Mouse (Mus musculus): ENCODE data around the gene BC030870. TPM values are rescaled to one million over a fixed set of nuclear protein-coding genes. Genes with fewer than 3 reads are reported as not detected.
A peak's percentile ranks its signal among the peaks of the same experiment; 100 is the strongest.

The BC030870 gene
- polyA plus RNA-seq, 1 experiment from 2014 or later, result 5.8 TPM

DNA sequence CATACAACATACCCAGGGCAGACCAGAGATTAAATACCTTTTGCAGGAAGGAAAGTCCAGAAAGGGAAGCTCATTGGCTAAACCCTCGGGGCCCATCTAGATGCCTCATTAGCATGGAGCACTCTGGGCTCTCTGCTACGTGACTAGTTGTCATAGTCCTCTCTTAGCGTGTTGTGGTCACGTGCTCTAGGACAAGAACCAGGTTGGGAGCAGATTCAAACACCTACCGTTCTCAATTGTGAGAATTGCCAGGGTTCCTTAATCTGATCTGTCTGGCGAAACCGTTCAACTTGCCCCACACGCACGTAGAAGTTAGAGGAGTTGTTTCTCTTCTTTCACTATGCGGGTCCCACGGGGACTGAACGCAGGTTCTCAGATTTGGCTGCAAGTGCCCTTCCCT is 41.2 kb downstream of the BC030870 start:
- no peaks in the 10 kb centered on the region for H3K27me3 ChIP-seq (replicated peaks; ENCODE audit: insufficient read depth, low read length)
- H3K9ac ChIP-seq (replicated peaks; ENCODE audit: low read depth), result no peak overlapping the region
- no peak overlapping the region for H3K4me2 ChIP-seq (replicated peaks; ENCODE audit: low read depth, low read length)
- no peak for TF ChIP-seq CTCF (IDR thresholded peaks at IDR 0.05)
- no peak for TF ChIP-seq EP300 (IDR thresholded peaks at IDR 0.05)
- 87% methylated on average over 12 of the region's 12 CpGs for WGBS
- no peak overlapping the region for H3K27ac ChIP-seq (ENCODE audit: low read length)
- H3K36me3 ChIP-seq (ENCODE audit: insufficient read depth, low read length), result no peaks in the 10 kb centered on the region
- DNase-seq (ENCODE audit: low spot score) (no peak), ATAC-seq (no peak)
- no peaks in the 10 kb centered on the region for H3K4me1 ChIP-seq (ENCODE audit: insufficient read depth, low read depth, low read length)
- no peaks in the 10 kb centered on the region for H3K9me3 ChIP-seq (ENCODE audit: low read length)
- H3K4me3 ChIP-seq (ENCODE audit: low read depth, low read length), result no peak overlapping the region

DNA sequence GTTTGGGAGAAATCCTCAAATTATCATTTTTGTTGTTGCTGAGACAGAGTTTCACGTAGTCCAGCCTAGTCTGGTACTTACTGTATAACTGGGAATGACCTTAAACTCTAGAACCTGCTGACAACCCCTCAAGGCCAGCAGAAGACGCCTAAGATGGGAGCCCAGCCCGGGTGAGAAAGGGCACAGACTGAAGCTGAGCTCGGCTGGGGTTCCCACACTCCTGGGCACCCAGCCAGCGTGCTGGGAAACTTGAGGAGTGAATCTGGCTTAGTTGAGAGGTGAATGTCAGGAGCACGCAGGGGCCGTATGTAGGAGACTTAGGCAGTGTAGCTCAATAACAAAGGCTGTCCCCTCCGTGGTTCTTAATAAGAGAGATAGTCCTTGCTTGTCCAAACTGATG is 41.7 kb downstream of the BC030870 start:
- Histone ChIP-seq H3K9me3 (ENCODE audit: low read length) (no peaks in the 10 kb centered on the region), H3K4me3 (ENCODE audit: low read depth, low read length) (no peak overlapping the region), H3K27me3 (replicated peaks; ENCODE audit: insufficient read depth, low read length) (no peaks in the 10 kb centered on the region), H3K4me1 (ENCODE audit: insufficient read depth, low read depth, low read length) (no peaks in the 10 kb centered on the region), H3K27ac (ENCODE audit: low read length) (no peak overlapping the region), H3K9ac (replicated peaks; ENCODE audit: low read depth) (no peak overlapping the region), H3K36me3 (ENCODE audit: insufficient read depth, low read length) (no peaks in the 10 kb centered on the region), H3K4me2 (replicated peaks; ENCODE audit: low read depth, low read length) (no peak overlapping the region)
- no peak for TF ChIP-seq EP300 (IDR thresholded peaks at IDR 0.05)
- TF ChIP-seq CTCF (IDR thresholded peaks at IDR 0.05), result no peak
- DNase-seq (ENCODE audit: low spot score) (no peak), ATAC-seq (no peak)
- 58% methylated on average over 8 of the region's 8 CpGs for WGBS

GRCm38 (mm10) chr8:65085680-65086079 is 43.7 kb downstream of the BC030870 start:
- no peaks in the 10 kb centered on the region for H3K9me3 ChIP-seq (ENCODE audit: low read length)
- H3K27me3 ChIP-seq (replicated peaks; ENCODE audit: insufficient read depth, low read length), result no peaks in the 10 kb centered on the region
- no peak overlapping the region for H3K27ac ChIP-seq (ENCODE audit: low read length)
- no peaks in the 10 kb centered on the region for H3K4me1 ChIP-seq (ENCODE audit: insufficient read depth, low read depth, low read length)
- H3K4me2 ChIP-seq (replicated peaks; ENCODE audit: low read depth, low read length), result no peak overlapping the region
- TF ChIP-seq CTCF (IDR thresholded peaks at IDR 0.05), result peak; percentile 24; the same call in 1 of the 2 replicates
- TF ChIP-seq EP300 (IDR thresholded peaks at IDR 0.05), result no peak
- ATAC-seq (no peak), DNase-seq (ENCODE audit: low spot score) (no peak)
- no peaks in the 10 kb centered on the region for H3K36me3 ChIP-seq (ENCODE audit: insufficient read depth, low read length)
- no peak overlapping the region for H3K9ac ChIP-seq (replicated peaks; ENCODE audit: low read depth)
- 76% methylated on average over 2 of the region's 2 CpGs for WGBS
- H3K4me3 ChIP-seq (ENCODE audit: low read depth, low read length), result no peak overlapping the region

DNA sequence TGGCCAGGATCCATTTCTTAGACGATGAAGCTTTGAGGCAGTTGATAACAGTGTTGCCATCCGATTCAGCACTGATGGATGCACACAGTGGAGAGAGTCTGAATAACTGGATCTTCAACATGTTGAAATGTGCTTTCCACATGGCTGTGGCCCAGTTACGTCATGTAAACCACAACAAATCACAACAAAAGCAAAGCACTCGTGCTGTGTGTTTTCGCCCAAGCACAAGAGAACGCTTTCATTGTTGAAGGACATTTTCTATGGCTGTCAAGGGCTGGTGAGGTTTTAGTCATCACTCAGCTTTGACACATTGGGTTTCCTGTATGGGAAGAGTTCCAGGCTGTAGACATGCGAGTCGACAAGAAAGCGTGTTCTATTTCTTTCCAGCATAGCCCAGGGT is 48.6 kb downstream of the BC030870 start:
- Histone ChIP-seq H3K36me3 (ENCODE audit: insufficient read depth, low read length) (no peaks in the 10 kb centered on the region), H3K9ac (replicated peaks; ENCODE audit: low read depth) (no peak overlapping the region), H3K4me1 (ENCODE audit: insufficient read depth, low read depth, low read length) (no peaks in the 10 kb centered on the region), H3K4me3 (ENCODE audit: low read depth, low read length) (no peak overlapping the region), H3K27ac (ENCODE audit: low read length) (no peak overlapping the region), H3K27me3 (replicated peaks; ENCODE audit: insufficient read depth, low read length) (no peaks in the 10 kb centered on the region), H3K9me3 (ENCODE audit: low read length) (no peaks in the 10 kb centered on the region), H3K4me2 (replicated peaks; ENCODE audit: low read depth, low read length) (no peak overlapping the region)
- ATAC-seq (no peak), DNase-seq (ENCODE audit: low spot score) (no peak)
- WGBS, result 49% methylated on average over 9 of the region's 9 CpGs
- TF ChIP-seq EP300 (IDR thresholded peaks at IDR 0.05), result no peak
- TF ChIP-seq CTCF (IDR thresholded peaks at IDR 0.05), result no peak

GRCm38 (mm10) chr8:65074733-65075132 is 54.6 kb downstream of the BC030870 start, which contains the start of gene Gm10663:
Gm10663 (plus strand) TSS chr8:65075033.
- no peaks in the 10 kb centered on the region for H3K27me3 ChIP-seq (replicated peaks; ENCODE audit: insufficient read depth, low read length)
- no peak within 1 kb of the TSS for H3K27ac ChIP-seq (ENCODE audit: low read length)
- TF ChIP-seq CTCF (IDR thresholded peaks at IDR 0.05) (no peak), EP300 (IDR thresholded peaks at IDR 0.05) (no peak)
- no peak within 1 kb of the TSS for H3K4me3 ChIP-seq (ENCODE audit: low read depth, low read length)
- WGBS, result 76% methylated on average over 2 of the region's 2 CpGs
- H3K4me1 ChIP-seq (ENCODE audit: insufficient read depth, low read depth, low read length), result no peaks in the 10 kb centered on the region
- no peaks in the 10 kb centered on the region for H3K36me3 ChIP-seq (ENCODE audit: insufficient read depth, low read length)
- no peaks in the 10 kb centered on the region for H3K9me3 ChIP-seq (ENCODE audit: low read length)
- ATAC-seq, result no peak
- H3K4me2 ChIP-seq (replicated peaks; ENCODE audit: low read depth, low read length), result no peak within 1 kb of the TSS
- H3K9ac ChIP-seq (replicated peaks; ENCODE audit: low read depth), result no peak within 1 kb of the TSS
- DNase-seq (ENCODE audit: low spot score), result no peak

- H3K4me2 ChIP-seq (replicated peaks; ENCODE audit: low read depth, low read length), result no peak overlapping the region
- DNase-seq (ENCODE audit: low spot score) (no peak), ATAC-seq (no peak)
- 63% methylated on average over 4 of the region's 4 CpGs for WGBS
- no peak overlapping the region for H3K27ac ChIP-seq (ENCODE audit: low read length)
- H3K4me3 ChIP-seq (ENCODE audit: low read depth, low read length), result no peak overlapping the region
- H3K9ac ChIP-seq (replicated peaks; ENCODE audit: low read depth), result no peak overlapping the region
- TF ChIP-seq CTCF (IDR thresholded peaks at IDR 0.05) (no peak), EP300 (IDR thresholded peaks at IDR 0.05) (no peak)
- no peaks in the 10 kb centered on the region for H3K27me3 ChIP-seq (replicated peaks; ENCODE audit: insufficient read depth, low read length)
- H3K36me3 ChIP-seq (ENCODE audit: insufficient read depth, low read length), result no peaks in the 10 kb centered on the region
- H3K4me1 ChIP-seq (ENCODE audit: insufficient read depth, low read depth, low read length), result no peaks in the 10 kb centered on the region
- H3K9me3 ChIP-seq (ENCODE audit: low read length), result no peaks in the 10 kb centered on the region
Observed at GRCm38 (mm10) chr8:65070996-65071395, 58.4 kb downstream of the BC030870 start.

- TF ChIP-seq CTCF (IDR thresholded peaks at IDR 0.05) (no peak), EP300 (IDR thresholded peaks at IDR 0.05) (no peak)
- H3K4me1 ChIP-seq (ENCODE audit: insufficient read depth, low read depth, low read length), result no peaks in the 10 kb centered on the region
- DNase-seq (ENCODE audit: low spot score), result no peak
- H3K27me3 ChIP-seq (replicated peaks; ENCODE audit: insufficient read depth, low read length), result no peaks in the 10 kb centered on the region
- no peaks in the 10 kb centered on the region for H3K36me3 ChIP-seq (ENCODE audit: insufficient read depth, low read length)
- no peak overlapping the region for H3K27ac ChIP-seq (ENCODE audit: low read length)
- no peak for ATAC-seq
- H3K9me3 ChIP-seq (ENCODE audit: low read length), result no peaks in the 10 kb centered on the region
- no peak overlapping the region for H3K4me2 ChIP-seq (replicated peaks; ENCODE audit: low read depth, low read length)
- H3K9ac ChIP-seq (replicated peaks; ENCODE audit: low read depth), result no peak overlapping the region
- H3K4me3 ChIP-seq (ENCODE audit: low read depth, low read length), result no peak overlapping the region
- 93% methylated on average over 4 of the region's 4 CpGs for WGBS
Observed at GRCm38 (mm10) chr8:65068473-65068819, 60.9 kb downstream of the BC030870 start.

All from lung, postnatal 0 days (tissue).